Comparison of ENCODE assay signal across 23 mouse cellular contexts in the genomic region with DNA sequence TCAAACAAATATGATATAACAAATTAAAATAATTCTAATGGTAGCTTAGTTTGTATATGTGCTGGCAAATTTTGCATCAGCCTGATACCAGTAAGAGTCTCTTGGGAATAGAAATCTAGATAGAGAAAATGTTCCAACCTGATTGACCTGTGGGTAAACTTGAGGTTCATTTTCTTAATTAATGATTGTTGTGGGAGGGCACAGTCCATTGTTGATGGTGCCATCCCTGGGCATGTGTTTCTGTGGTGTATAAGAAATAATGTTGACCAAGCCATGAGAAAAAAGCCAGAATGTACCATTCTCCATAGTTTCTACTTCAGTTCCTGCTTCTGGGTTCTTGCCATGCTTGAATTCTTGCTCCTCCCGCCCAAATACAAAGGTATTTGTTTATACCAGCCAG.
DNase-seq lines count a peak whose midpoint lies in the region; ATAC-seq lines count a peak whose summit lies in the region.
"Had no signal": no experiment of that assay in that cellular context is flagged by ENCODE, and none has a peak within 500 bp of the region (broad histone marks: within the 10 kb centered on the region; RNA-seq: fewer than 3 reads in every experiment).

No protein-coding gene starts in this region.

- ATAC-seq in kidney, embryonic 16.5 days (ENCODE audit: low FRiP score, low TSS enrichment): no peak
- no peak for ATAC-seq in kidney, embryonic 14.5 days (ENCODE audit: low FRiP score, low TSS enrichment)
- ATAC-seq: activated CD4-positive, CD25-positive, alpha-beta regulatory T cell, adult 4 months; CD4-positive, CD25-positive, alpha-beta regulatory T cell, adult 4 months; forebrain, embryonic 13.5 days; forebrain, embryonic 15.5 days; Patski had no signal

- no peak overlapping the region for H3K4me2 ChIP-seq in kidney, embryonic 16.5 days (replicated peaks; ENCODE audit: low read depth, low read length)
- no peak overlapping the region for H3K4me2 ChIP-seq in kidney, embryonic 14.5 days (replicated peaks; ENCODE audit: low read depth, low read length)
- H3K4me2 ChIP-seq: embryonic facial prominence, embryonic 12.5 days; forebrain, embryonic 13.5 days; forebrain, embryonic 15.5 days had no signal

- DNase-seq in kidney, adult 11 months: peak; percentile 19
- no peak for DNase-seq in kidney, adult 18-20 months
- peak; percentile 29 to 30 for DNase-seq in kidney, adult 8-10 months
- peak; percentile 14 to 44 for DNase-seq in kidney, postnatal 36 days
- DNase-seq: adrenal gland, adult 8-10 months; adrenal gland, postnatal 14 days; adrenal gland, postnatal 36 days; B cell, adult 2 months; cerebellum, adult 11-12 months; cerebellum, adult 2 months; cerebellum, adult 9-10 months; cerebellum, postnatal 25 days had no signal

- H3K27me3 ChIP-seq in kidney, embryonic 16.5 days (ENCODE audit: insufficient read depth, low read length): no peaks in the 10 kb centered on the region
- H3K27me3 ChIP-seq in kidney, embryonic 14.5 days (ENCODE audit: control insufficient read depth, insufficient read depth, low read length): no peaks in the 10 kb centered on the region
- H3K27me3 ChIP-seq: CH12.LX; embryonic facial prominence, embryonic 12.5 days; forebrain, embryonic 13.5 days; forebrain, embryonic 15.5 days; Patski had no signal

- H3K9ac ChIP-seq in kidney, embryonic 16.5 days (replicated peaks; ENCODE audit: low read length): no peak overlapping the region
- no peak overlapping the region for H3K9ac ChIP-seq in kidney, embryonic 14.5 days (ENCODE audit: low read depth, low read length)
- H3K9ac ChIP-seq: embryonic facial prominence, embryonic 12.5 days; forebrain, embryonic 13.5 days; forebrain, embryonic 15.5 days had no signal

- no peaks in the 10 kb centered on the region for H3K36me3 ChIP-seq in kidney, embryonic 16.5 days (ENCODE audit: insufficient read depth, low read length)
- no peaks in the 10 kb centered on the region for H3K36me3 ChIP-seq in kidney, embryonic 14.5 days (ENCODE audit: control insufficient read depth, insufficient read depth, low read length)
- H3K36me3 ChIP-seq: embryonic facial prominence, embryonic 10.5 days; embryonic facial prominence, embryonic 12.5 days; forebrain, embryonic 15.5 days; G1E had no signal

- H3K4me1 ChIP-seq in kidney, embryonic 16.5 days (ENCODE audit: insufficient read depth, low read length): no peaks in the 10 kb centered on the region
- H3K4me1 ChIP-seq in kidney, embryonic 14.5 days (ENCODE audit: control insufficient read depth, insufficient read depth, low read length): no peaks in the 10 kb centered on the region
- H3K4me1 ChIP-seq: embryonic facial prominence, embryonic 10.5 days; embryonic facial prominence, embryonic 12.5 days; forebrain, embryonic 13.5 days; forebrain, embryonic 15.5 days had no signal

- no peak overlapping the region for H3K4me3 ChIP-seq in kidney, embryonic 16.5 days (ENCODE audit: low read length)
- no peak overlapping the region for H3K4me3 ChIP-seq in kidney, embryonic 14.5 days (ENCODE audit: low read length)
- H3K4me3 ChIP-seq: embryonic facial prominence, embryonic 10.5 days; embryonic facial prominence, embryonic 12.5 days; forebrain, embryonic 13.5 days; forebrain, embryonic 15.5 days had no signal

- 50% methylated on average over 1 of the region's 1 CpGs for WGBS in kidney, embryonic 16.5 days
- 68% methylated on average over 1 of the region's 1 CpGs for WGBS in kidney, embryonic 14.5 days

- 0 out of 2 replicates have a peak, but pooled peaks cover 3% of the 10 kb centered on the region for H3K9me3 ChIP-seq in kidney, embryonic 16.5 days (ENCODE audit: low read length)
- no peaks in the 10 kb centered on the region for H3K9me3 ChIP-seq in kidney, embryonic 14.5 days (ENCODE audit: control insufficient read depth, low read length)
- H3K9me3 ChIP-seq: embryonic facial prominence, embryonic 10.5 days; embryonic facial prominence, embryonic 12.5 days; forebrain, embryonic 13.5 days; forebrain, embryonic 15.5 days; G1E had no signal

- no peak overlapping the region for H3K27ac ChIP-seq in kidney, embryonic 16.5 days (ENCODE audit: low read length)
- H3K27ac ChIP-seq in kidney, embryonic 14.5 days (ENCODE audit: low read depth, low read length): no peak overlapping the region
- H3K27ac ChIP-seq: embryonic facial prominence, embryonic 10.5 days; embryonic facial prominence, embryonic 12.5 days; forebrain, embryonic 13.5 days; forebrain, embryonic 15.5 days had no signal
